Mouse (Mus musculus): Measurements from ENCODE around the gene Fastk.

Gene Fastk

DNA sequence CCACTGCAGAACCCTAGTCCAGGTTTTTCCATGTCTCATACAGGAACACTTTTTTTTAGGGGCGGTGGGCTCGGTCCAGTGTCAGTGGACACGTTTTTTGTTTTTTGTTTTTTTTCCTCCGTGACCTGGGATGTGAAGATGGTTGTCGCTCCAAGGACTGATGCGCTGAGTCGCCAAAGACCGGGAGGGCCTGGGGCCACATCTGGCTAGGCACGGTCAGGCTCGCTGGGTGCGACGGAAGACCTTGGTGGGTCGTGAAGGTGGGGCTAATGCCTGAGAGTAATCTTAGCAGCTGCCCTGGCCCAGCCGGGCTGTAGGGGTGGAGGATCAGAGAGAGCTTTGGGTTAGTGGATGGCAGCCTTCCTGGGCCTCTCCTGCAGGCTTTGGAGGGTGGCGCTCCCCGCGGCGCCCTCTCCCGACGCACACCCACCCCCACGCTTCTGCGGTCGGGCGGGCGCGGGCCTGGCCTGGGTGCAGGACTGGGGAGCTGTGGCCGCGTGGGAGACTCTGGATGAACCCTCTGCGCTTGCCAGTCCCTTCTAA, 7.7 kb upstream of the Fastk start:
- DNase-seq, result peak; percentile 30 to 36

GRCm38 (mm10) chr5:24452030-24452690, 7.1 kb upstream of the Fastk start, which contains the start of gene Agap3:
Gene Agap3, plus strand, starts transcription at chr5:24452177.
- DNase-seq, result peak; percentile 44 to 54

- peak; percentile 73 to 76 for DNase-seq
Measured at GRCm38 (mm10) chr5:24451264-24452029, 6.4 kb upstream of the Fastk start.

GRCm38 (mm10) chr5:24447624-24448298, 2.7 kb upstream of the Fastk start, which contains the start of gene Tmub1:
Gene Tmub1, minus strand, starts transcription at chr5:24447854.
- DNase-seq, result peak; percentile 82 to 89

DNA sequence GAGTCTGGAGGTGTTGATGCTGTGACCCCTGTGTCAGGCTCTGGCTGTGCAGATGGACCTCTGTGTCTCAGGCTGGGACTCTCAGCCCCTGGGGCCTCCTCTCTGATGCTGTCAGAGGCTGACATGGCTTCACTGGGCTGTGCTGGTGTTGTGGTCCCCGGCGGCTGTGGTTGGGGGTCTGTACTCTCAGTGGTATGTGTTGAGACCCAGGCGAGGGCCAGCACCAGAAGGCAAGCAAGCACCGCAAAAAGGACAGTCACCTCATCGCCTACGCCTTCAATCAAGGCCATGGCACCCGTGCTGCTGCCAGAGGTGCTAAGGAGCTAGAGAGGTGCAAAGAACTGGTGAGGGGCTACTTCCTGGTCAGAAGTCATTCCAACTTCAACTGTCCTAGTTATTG, 1.5 kb upstream of the Fastk start:
- no peak for DNase-seq

GRCm38 (mm10) chr5:24445428-24446080, 467 bp upstream of the Fastk start:
- DNase-seq, result no peak

DNA sequence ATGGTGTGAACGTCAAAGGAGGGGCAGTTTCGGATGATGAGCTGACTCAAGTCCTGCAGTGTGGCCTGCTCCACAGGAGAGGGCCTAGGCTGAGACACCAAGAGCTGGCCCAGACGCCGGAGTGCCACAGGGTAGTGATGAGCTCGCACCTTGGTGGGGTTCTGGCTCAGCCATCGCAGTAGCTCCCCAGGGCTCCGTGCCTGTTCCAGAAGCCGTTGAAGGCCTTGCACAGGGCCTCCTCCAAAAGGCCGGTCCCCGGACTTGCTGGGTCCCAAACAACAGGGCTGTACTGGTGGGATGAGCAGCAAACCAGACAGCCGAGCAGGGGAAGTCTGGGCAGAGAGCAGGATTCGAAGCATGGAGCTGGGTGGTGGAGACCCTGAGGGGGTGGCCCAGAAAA, 1.2 kb downstream of the Fastk start:
- DNase-seq, result peak in 1 of 2 experiments; percentile 23

DNA sequence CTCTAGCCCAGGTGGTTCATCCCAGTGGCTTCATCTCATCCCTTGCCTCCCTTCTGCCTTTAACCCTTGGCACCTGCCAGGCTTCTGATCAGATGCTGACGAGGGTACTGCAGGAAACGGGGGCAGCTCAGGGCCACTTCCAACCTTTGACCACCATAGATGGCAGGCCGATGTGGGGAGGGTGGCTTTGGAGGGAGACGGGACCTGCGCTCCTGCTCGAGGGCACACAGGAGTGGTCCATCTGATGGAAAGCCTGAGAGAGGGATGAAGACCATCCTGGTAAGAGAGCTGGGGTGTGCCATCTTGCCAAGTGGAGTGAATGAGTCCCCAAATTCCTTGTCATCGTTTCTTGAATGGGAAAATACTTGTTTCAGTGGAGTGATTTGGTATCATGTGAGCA, 1.9 kb downstream of the Fastk start:
- DNase-seq, result no peak

DNA sequence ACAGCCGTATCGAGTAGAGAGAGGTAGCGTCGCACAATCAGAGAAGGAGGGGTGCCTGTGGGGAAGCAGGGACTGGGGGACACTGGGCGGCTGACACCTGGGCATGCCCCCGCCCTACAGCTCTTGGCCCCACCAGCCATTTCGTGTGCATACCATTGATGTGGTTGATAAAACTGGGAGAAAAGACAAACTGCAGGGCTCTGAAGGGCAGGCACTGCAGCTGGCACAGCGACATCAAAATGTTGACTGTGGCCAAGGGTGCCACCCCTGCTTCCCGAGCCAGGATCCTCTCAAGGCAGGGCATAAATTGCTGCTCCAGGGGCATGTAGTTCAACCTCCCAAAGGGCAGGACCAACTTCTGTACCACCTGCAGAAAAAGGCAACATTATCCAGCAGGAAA, 3.1 kb downstream of the Fastk start:
- peak in 1 of 2 experiments; percentile 29 for DNase-seq

DNA sequence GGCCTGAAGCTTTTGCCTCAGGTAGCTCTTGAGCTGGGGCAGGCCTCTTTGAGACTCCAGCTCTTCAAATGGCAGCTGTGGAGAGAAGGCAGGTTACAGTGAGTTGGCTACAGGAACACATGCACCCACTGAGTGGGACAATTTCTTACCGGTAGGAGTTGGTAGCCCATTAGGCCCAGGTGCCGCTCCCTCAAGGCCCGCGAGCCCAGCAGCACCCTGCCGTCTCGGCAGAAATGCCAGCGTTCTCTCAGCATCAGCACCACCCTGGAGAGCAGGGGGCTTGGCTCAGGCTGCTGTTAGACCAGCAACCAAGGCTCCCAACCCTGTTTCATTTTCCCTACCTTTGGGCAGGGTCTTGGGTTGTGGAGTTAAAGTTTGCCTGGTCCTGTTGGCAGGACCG, 3.9 kb downstream of the Fastk start:
- no peak for DNase-seq

GRCm38 (mm10) chr5:24433993-24434392, 11.1 kb downstream of the Fastk start:
- no peak for DNase-seq

DNA sequence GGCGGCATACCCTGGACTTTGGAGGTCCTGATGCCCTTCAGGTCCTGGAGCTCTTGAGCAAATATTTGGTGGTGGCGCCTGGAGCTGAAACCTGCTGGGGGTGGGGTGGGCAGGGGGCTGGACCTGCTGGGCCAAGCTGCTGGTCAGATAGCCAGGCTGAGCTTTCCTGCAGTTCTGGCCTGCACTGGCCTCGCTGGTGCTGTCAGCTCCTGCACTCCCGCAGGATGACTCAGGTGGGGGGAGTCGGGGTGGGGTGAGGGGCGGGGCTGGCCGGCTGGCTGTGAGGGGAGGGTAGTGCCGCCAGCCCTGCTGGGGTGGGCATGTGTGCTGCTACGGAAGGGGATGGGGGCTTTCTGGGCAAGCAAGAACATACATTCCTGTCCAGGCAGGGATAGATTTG, 16.5 kb downstream of the Fastk start:
- DNase-seq, result no peak

- DNase-seq, result no peak
Measured at GRCm38 (mm10) chr5:24427981-24428402, 17.1 kb downstream of the Fastk start.

DNA sequence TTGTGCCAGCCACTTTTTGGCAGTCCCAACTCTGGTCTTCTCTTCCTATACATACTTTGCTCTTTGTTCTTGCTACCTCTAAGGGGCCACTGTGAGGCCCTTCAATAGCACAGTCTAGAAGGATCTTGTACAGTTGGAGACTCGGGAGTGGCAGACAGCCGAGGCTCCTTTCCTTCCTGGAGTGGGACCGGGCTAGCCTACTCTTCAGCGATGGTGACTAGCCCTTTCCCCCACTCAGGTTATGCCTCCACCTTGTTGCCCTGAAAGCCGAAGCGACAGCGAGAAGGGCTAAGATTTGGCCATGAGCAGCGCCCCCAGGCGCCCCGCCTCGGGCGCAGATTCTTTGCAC, 17.8 kb downstream of the Fastk start:
- DNase-seq, result no peak

- no peak for DNase-seq
Measured at GRCm38 (mm10) chr5:24426556-24427284, 18.4 kb downstream of the Fastk start.

DNA sequence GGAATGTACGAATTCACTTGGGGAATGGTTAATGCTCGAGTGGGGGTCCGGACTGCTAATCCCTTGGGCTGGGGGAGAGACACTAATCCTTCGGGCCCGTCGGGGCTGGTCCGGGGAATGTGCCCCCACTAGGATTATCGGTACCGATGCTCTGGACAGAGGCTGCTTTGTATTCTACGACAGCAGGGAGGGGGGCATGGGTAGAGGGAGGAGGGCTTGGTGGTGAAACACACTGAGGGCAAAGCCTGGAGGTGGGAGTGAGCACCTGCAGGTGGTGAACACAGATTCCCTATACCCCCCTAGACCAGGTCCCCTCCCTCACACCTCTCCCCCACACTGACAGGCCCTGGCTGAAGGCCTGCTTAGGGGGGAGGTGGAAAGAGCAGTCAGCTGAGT, 19.1 kb downstream of the Fastk start:
- DNase-seq, result peak; percentile 26 to 43

DNA sequence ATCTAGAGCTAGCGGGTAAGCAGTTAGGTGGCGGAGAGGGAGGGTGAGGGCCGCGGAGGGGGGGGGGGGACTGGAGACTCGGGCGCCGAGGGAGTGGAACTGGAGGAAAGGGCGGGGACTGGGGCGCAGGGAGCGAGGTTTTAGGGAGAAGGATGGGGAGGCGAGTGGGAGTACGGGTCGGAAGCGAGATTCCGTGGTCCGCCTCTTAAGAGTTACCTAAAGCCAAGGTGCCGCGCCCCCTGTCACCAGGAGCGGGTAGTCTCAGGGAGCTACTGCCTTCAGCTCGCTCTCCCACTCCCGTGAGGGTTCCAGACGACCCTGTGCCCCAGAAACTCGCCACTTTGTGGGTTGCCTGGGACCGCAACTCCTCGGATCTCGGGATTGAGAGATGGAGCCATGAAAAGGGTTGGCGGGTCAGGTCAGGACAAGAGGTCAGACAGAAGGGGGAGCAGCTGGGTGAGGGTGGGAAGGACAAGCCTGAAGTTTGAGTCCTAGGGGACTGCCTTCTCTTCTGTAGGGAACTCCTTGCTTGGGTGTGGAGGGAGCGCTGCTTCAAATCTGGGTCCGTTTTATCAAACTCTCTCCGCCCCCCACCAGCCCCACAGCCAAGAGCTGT, 19.6 kb downstream of the Fastk start:
- peak; percentile 64 to 72 for DNase-seq

- DNase-seq, result peak; percentile 75 to 78
Measured at GRCm38 (mm10) chr5:24424861-24425411, 20.2 kb downstream of the Fastk start.

- no peak for DNase-seq
Measured at GRCm38 (mm10) chr5:24424004-24424781, 20.9 kb downstream of the Fastk start.

All from thymus, adult 18-20 months (tissue).